Mouse (Mus musculus): ENCODE results near the gene 9230104L09Rik. TPM values are rescaled to one million over a fixed set of nuclear protein-coding genes. Genes with fewer than 3 reads are reported as not detected.

The 9230104L09Rik gene
- polyA plus RNA-seq, 1 experiment from 2014 or later = not detected

Other genes starting within 250 kb of the 9230104L09Rik start
- gene Nxt1, start 192.4 kb downstream of the 9230104L09Rik start, polyA plus RNA-seq (2015; fragmentation: Nextera tagmentation; extraction: Ambion mirVana) = 76.9 and 80.4 TPM in 2 replicates
- 18.7 and 20.1 TPM in 2 replicates for gene Gzf1, start 184.0 kb downstream of the 9230104L09Rik start, polyA plus RNA-seq (2015; fragmentation: Nextera tagmentation; extraction: Ambion mirVana)
- 4.6 and 5.6 TPM in 2 replicates for gene Napb, start 132.6 kb downstream of the 9230104L09Rik start, polyA plus RNA-seq (2015; fragmentation: Nextera tagmentation; extraction: Ambion mirVana)
- not detected in 2 replicates for gene Cstl1, start 114.7 kb downstream of the 9230104L09Rik start, polyA plus RNA-seq (2015; fragmentation: Nextera tagmentation; extraction: Ambion mirVana)
- gene Cst11, start 93.5 kb downstream of the 9230104L09Rik start, polyA plus RNA-seq (2015; fragmentation: Nextera tagmentation; extraction: Ambion mirVana) = not detected in 2 replicates
- gene 8030411F24Rik, start 83.0 kb downstream of the 9230104L09Rik start, polyA plus RNA-seq (2015; fragmentation: Nextera tagmentation; extraction: Ambion mirVana) = 0.88 and 1.3 TPM in 2 replicates
- not detected in 2 replicates for gene Cst12, start 75.7 kb downstream of the 9230104L09Rik start, polyA plus RNA-seq (2015; fragmentation: Nextera tagmentation; extraction: Ambion mirVana)
- gene Cst8, start 66.3 kb downstream of the 9230104L09Rik start, polyA plus RNA-seq (2015; fragmentation: Nextera tagmentation; extraction: Ambion mirVana) = not detected in 2 replicates
- gene Cst13, start 45.0 kb downstream of the 9230104L09Rik start, polyA plus RNA-seq (2015; fragmentation: Nextera tagmentation; extraction: Ambion mirVana) = not detected in 2 replicates
- not detected in 2 replicates for gene Cst9, start 29.9 kb downstream of the 9230104L09Rik start, polyA plus RNA-seq (2015; fragmentation: Nextera tagmentation; extraction: Ambion mirVana)
- gene Cst3, start 10.7 kb upstream of the 9230104L09Rik start, polyA plus RNA-seq (2015; fragmentation: Nextera tagmentation; extraction: Ambion mirVana) = 534 and 540 TPM in 2 replicates
- not detected in 2 replicates for gene Gm1330, start 138.2 kb upstream of the 9230104L09Rik start, polyA plus RNA-seq (2015; fragmentation: Nextera tagmentation; extraction: Ambion mirVana)
- not detected in 2 replicates for gene Gm10750, start 152.2 kb upstream of the 9230104L09Rik start, polyA plus RNA-seq (2015; fragmentation: Nextera tagmentation; extraction: Ambion mirVana)

Measured in embryonic facial prominence, embryonic 15.5 days (tissue).